15 mouse cellular contexts compared by ENCODE assay signal in the genomic region with DNA sequence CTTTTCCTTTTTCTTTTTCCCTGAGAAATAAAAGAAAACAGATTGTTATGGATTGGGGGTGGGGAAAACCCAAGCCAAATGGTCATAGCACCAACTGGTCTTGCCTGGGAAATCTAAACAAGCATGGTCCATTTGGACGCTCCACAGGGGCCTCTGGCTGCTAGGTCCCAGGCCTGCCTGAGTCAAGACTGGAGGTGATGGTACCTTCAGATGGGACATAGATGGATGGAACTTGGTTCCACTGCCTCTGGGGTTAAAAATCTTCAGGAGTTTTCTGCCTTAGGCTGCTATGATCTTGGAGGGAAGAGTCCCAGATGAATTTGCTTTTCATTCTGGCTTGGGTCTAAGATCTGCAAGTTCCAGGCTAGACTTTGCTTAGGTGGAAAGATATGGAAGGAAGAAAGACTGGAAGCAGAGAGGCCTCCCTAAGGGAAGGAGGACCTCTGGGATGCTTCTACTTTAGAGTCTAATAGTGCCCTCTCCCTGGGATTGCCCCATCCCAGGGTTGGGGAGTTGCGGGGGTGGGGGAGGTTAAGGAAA. TPM values are rescaled to one million over a fixed set of nuclear protein-coding genes. Genes with fewer than 3 reads are reported as not detected.
DNase-seq lines count a peak whose midpoint lies in the region; ATAC-seq and TF ChIP-seq lines count a peak whose summit lies in the region.
"Had no signal": no experiment of that assay in that cellular context is flagged by ENCODE, and none has a peak within 500 bp of the region (broad histone marks: within the 10 kb centered on the region; RNA-seq: fewer than 3 reads in every experiment).

No protein-coding gene starts in this region.

- no peak for ATAC-seq in hindbrain, postnatal 0 days

- H3K36me3 ChIP-seq in hindbrain, postnatal 0 days (ENCODE audit: insufficient read depth, low read length) = no peaks in the 10 kb centered on the region
- H3K36me3 ChIP-seq in limb, embryonic 10.5 days = peaks cover 15% of the 10 kb centered on the region; the same call in 1 of the 2 replicates
- H3K36me3 ChIP-seq: G1E; limb, embryonic 13.5 days had no signal

- H3K4me2 ChIP-seq in hindbrain, postnatal 0 days (ENCODE audit: low read depth, low read length) = peak overlapping the region; percentile 58
- H3K4me2 ChIP-seq: limb, embryonic 13.5 days had no signal

- 20% methylated on average over 2 of the region's 2 CpGs for WGBS in hindbrain, postnatal 0 days
- 18% methylated on average over 2 of the region's 2 CpGs for WGBS in limb, embryonic 10.5 days

- peak overlapping the region; percentile 89 for H3K27ac ChIP-seq in hindbrain, postnatal 0 days
- H3K27ac ChIP-seq in limb, embryonic 10.5 days = peak overlapping the region; percentile 42; the same call in 1 of the 2 replicates
- H3K27ac ChIP-seq: limb, embryonic 13.5 days had no signal

- no peaks in the 10 kb centered on the region for H3K9me3 ChIP-seq in hindbrain, postnatal 0 days (ENCODE audit: low read length)
- H3K9me3 ChIP-seq in limb, embryonic 10.5 days (replicated peaks) = no peaks in the 10 kb centered on the region
- H3K9me3 ChIP-seq: G1E; limb, embryonic 13.5 days had no signal

- H3K9ac ChIP-seq in hindbrain, postnatal 0 days (replicated peaks; ENCODE audit: low read length) = peak overlapping the region; percentile 31; the same call in 1 of the 2 replicates
- H3K9ac ChIP-seq: limb, embryonic 13.5 days had no signal

- 0 out of 2 replicates have a peak, but pooled peaks cover 4% of the 10 kb centered on the region for H3K4me1 ChIP-seq in hindbrain, postnatal 0 days (ENCODE audit: insufficient read depth, low read length)
- H3K4me1 ChIP-seq in limb, embryonic 10.5 days = peaks cover 88% of the 10 kb centered on the region
- H3K4me1 ChIP-seq: megakaryocyte, embryonic 14.5 days had no signal

- DNase-seq in adrenal gland, adult 18-20 months (ENCODE audit: low spot score in 2 of 2) = peak; percentile 22 to 24
- no peak for DNase-seq in adrenal gland, adult 8-10 months
- peak; percentile 24 for DNase-seq in adrenal gland, postnatal 10 days
- peak; percentile 25 for DNase-seq in hindbrain, postnatal 0 days (ENCODE audit: low spot score)
- DNase-seq in limb, embryonic 10.5 days (ENCODE audit: low spot score) = peak; percentile 35
- no peak for DNase-seq in thymus, postnatal 14 days
- no peak for DNase-seq in urinary bladder, postnatal 14 days (ENCODE audit: low spot score)
- DNase-seq in thymus, postnatal 4 days = no peak
- DNase-seq: cerebellum, postnatal 10 days had no signal

- no peak for TF ChIP-seq CTCF in hindbrain, postnatal 0 days (IDR thresholded peaks at IDR 0.05; ENCODE audit: low read depth)

- peaks cover 63% of the 10 kb centered on the region for H3K27me3 ChIP-seq in hindbrain, postnatal 0 days (ENCODE audit: insufficient read depth, low read length)
- H3K27me3 ChIP-seq in limb, embryonic 10.5 days (ENCODE audit: low read depth, poor library complexity, severe bottlenecking) = peaks cover 97% of the 10 kb centered on the region

- peak overlapping the region; percentile 34 for H3K4me3 ChIP-seq in hindbrain, postnatal 0 days (ENCODE audit: low read length)
- peak overlapping the region; percentile 4; the same call in 1 of the 2 replicates for H3K4me3 ChIP-seq in limb, embryonic 10.5 days
- H3K4me3 ChIP-seq: erythroblast, embryonic 14.5 days; limb, embryonic 13.5 days; megakaryocyte, embryonic 14.5 days had no signal

RNA-seq across cellular contexts. Expression of a gene that starts 7.0 kb away (rescaled TPM):
- total RNA-seq in adrenal gland, adult 18-20 months (2021) = 10 to 100 TPM; 17.1 to 21.5 TPM
- total RNA-seq in adrenal gland, adult 8-10 months (2022) = 10 to 100 TPM; 20.8 to 27.5 (median 23.7) TPM
- 10 to 100 TPM; 16.3 to 16.7 TPM for total RNA-seq in adrenal gland, postnatal 10 days (2021)
- 35.4 and 36.4 TPM in 2 replicates for total RNA-seq in hindbrain, postnatal 0 days (2014; rRNA removed)
- 11.6 and 13.1 TPM in 2 replicates for polyA plus RNA-seq in hindbrain, postnatal 0 days (2015; fragmentation: Nextera tagmentation; extraction: Ambion mirVana)
- 11.3 and 13.5 TPM in 2 replicates for polyA plus RNA-seq in limb, embryonic 10.5 days (2016; fragmentation: Nextera tagmentation; extraction: Ambion mirVana)
- total RNA-seq: layer of hippocampus, adult 8-10 months had no signal
- polyA plus RNA-seq: erythroblast, embryonic 14.5 days; G1E had no signal

RNA-seq across cellular contexts. Expression of a gene that starts 20.1 kb away (rescaled TPM):
- total RNA-seq in adrenal gland, adult 18-20 months (2021) = 10 to 100 TPM; 17.2 to 20.7 TPM
- total RNA-seq in adrenal gland, adult 8-10 months (2022) = 10 to 100 TPM; 19.4 to 61.4 (median 27.9) TPM
- 10 to 100 TPM; 13.7 to 24.8 TPM for total RNA-seq in adrenal gland, postnatal 10 days (2021)
- 42.1 and 42.2 TPM in 2 replicates for total RNA-seq in hindbrain, postnatal 0 days (2014; rRNA removed)
- 6.6 and 8.1 TPM in 2 replicates for polyA plus RNA-seq in hindbrain, postnatal 0 days (2015; fragmentation: Nextera tagmentation; extraction: Ambion mirVana)
- 0.76 and 1.0 TPM in 2 replicates for polyA plus RNA-seq in limb, embryonic 10.5 days (2016; fragmentation: Nextera tagmentation; extraction: Ambion mirVana)
- total RNA-seq: layer of hippocampus, adult 8-10 months had no signal
- polyA plus RNA-seq: erythroblast, embryonic 14.5 days had no signal

RNA-seq across cellular contexts. Expression of a gene that starts 22.3 kb away (rescaled TPM):
- not detected for total RNA-seq in adrenal gland, adult 18-20 months (2021)
- not detected for total RNA-seq in adrenal gland, adult 8-10 months (2022)
- not detected for total RNA-seq in adrenal gland, postnatal 10 days (2021)
- 0.21 TPM in 1 of 2 replicates, not detected in the other for total RNA-seq in hindbrain, postnatal 0 days (2014; rRNA removed)
- 0.08 and 0.24 TPM in 2 replicates for polyA plus RNA-seq in hindbrain, postnatal 0 days (2015; fragmentation: Nextera tagmentation; extraction: Ambion mirVana)
- polyA plus RNA-seq in limb, embryonic 10.5 days (2016; fragmentation: Nextera tagmentation; extraction: Ambion mirVana) = 0.78 and 0.83 TPM in 2 replicates
- total RNA-seq: layer of hippocampus, adult 8-10 months had no signal
- polyA plus RNA-seq: erythroblast, embryonic 14.5 days; G1E; heart, postnatal 0 days had no signal

RNA-seq across cellular contexts. Expression of a gene that starts 25.2 kb away (rescaled TPM):
- total RNA-seq in adrenal gland, adult 18-20 months (2021) = 10 to 100 TPM; 16.3 to 22.1 TPM
- total RNA-seq in adrenal gland, adult 8-10 months (2022) = 10 to 100 TPM; 19.9 to 45.3 (median 27.0) TPM
- 10 to 100 TPM in 1 of 2 experiments, 1 to 10 TPM in 1; 8.4 to 15.9 TPM for total RNA-seq in adrenal gland, postnatal 10 days (2021)
- total RNA-seq in hindbrain, postnatal 0 days (2014; rRNA removed) = 4.2 and 8.6 TPM in 2 replicates
- polyA plus RNA-seq in hindbrain, postnatal 0 days (2015; fragmentation: Nextera tagmentation; extraction: Ambion mirVana) = 2.4 and 3.3 TPM in 2 replicates
- 0.89 and 1.2 TPM in 2 replicates for polyA plus RNA-seq in limb, embryonic 10.5 days (2016; fragmentation: Nextera tagmentation; extraction: Ambion mirVana)
- total RNA-seq: G1E had no signal
- polyA plus RNA-seq: erythroblast, embryonic 14.5 days had no signal

RNA-seq across cellular contexts. Expression of a gene that starts 40.1 kb away (rescaled TPM):
- total RNA-seq in adrenal gland, adult 18-20 months (2021) = 10 to 100 TPM; 11.6 to 27.3 TPM
- 10 to 100 TPM; 25.2 to 38.3 (median 26.7) TPM for total RNA-seq in adrenal gland, adult 8-10 months (2022)
- total RNA-seq in adrenal gland, postnatal 10 days (2021) = 10 to 100 TPM; 12.1 to 17.1 TPM
- total RNA-seq in hindbrain, postnatal 0 days (2014; rRNA removed) = 16.5 and 24.3 TPM in 2 replicates
- 109 and 113 TPM in 2 replicates for polyA plus RNA-seq in hindbrain, postnatal 0 days (2015; fragmentation: Nextera tagmentation; extraction: Ambion mirVana)
- polyA plus RNA-seq in limb, embryonic 10.5 days (2016; fragmentation: Nextera tagmentation; extraction: Ambion mirVana) = 5.5 and 5.9 TPM in 2 replicates
- total RNA-seq: layer of hippocampus, adult 8-10 months had no signal
- polyA plus RNA-seq: erythroblast, embryonic 14.5 days had no signal

Comparison
In these comparisons a context has a peak if more than half of its experiments do, and no peak if none do; other contexts are left out.
1. DNase-seq: peak in adrenal gland, adult 18-20 months (2 of 2), adrenal gland, postnatal 10 days (single experiment), hindbrain, postnatal 0 days (single experiment) and limb, embryonic 10.5 days (single experiment); none in adrenal gland, adult 8-10 months (single experiment), thymus, postnatal 14 days (single experiment), urinary bladder, postnatal 14 days (single experiment) and thymus, postnatal 4 days (single experiment).